Mouse (Mus musculus) heart, adult 2 months (tissue): ENCODE measurements around the gene Sept11.

Experiments
- CTCF ChIP-seq: fragments of 200-600 bp; IDR thresholded peaks from 2 replicates; pipeline ENCODE4 v1.8.1; 2022; ENCODE audit warnings: antibody characterized with exemption, mild to moderate bottlenecking, moderate library complexity
- POLR2A ChIP-seq: fragments of 200-500 bp; IDR thresholded peaks from 2 replicates; pipeline ENCODE4 v1.6.1; 2011; ENCODE audit warnings: mild to moderate bottlenecking, low read depth, low read length, control low read depth; ENCODE audit not compliant: insufficient read depth

- TF ChIP-seq POLR2A (no peak), CTCF (no peak)
These were observed 15.5 kb downstream of the Sept11 start for GRCm38 (mm10) chr5:93108703-93109102.
